Mouse (Mus musculus): ENCODE data around the gene Bora. TPM values are rescaled to one million over a fixed set of nuclear protein-coding genes. Genes with fewer than 3 reads are reported as not detected.

Gene Bora
- polyA plus RNA-seq, 1 experiment from 2014 or later: 77.7 TPM

GRCm38 (mm10) chr14:99099267-99099966 lies 53.4 kb downstream of the Bora start, which contains the start of the genes Pibf1 and Dis3:
Gene Pibf1, plus strand, starts transcription at chr14:99099424.
Gene Dis3, minus strand, starts transcription at chr14:99099770.
- peaks cover 13% of the 10 kb centered on the region for H3K4me1 ChIP-seq
- peak; percentile 100 for ATAC-seq (ENCODE audit: low FRiP score)
- peak within 1 kb of the TSS; percentile 89 for H3K9ac ChIP-seq
- no peaks in the 10 kb centered on the region for H3K27me3 ChIP-seq
- H3K27ac ChIP-seq: peak within 1 kb of the TSS; percentile 85
- H3K9me3 ChIP-seq: no peaks in the 10 kb centered on the region
- peak within 1 kb of the TSS; percentile 74 for H3K4me2 ChIP-seq
- under 1% methylated on average over 73 of the region's 73 CpGs for WGBS
- peaks cover 49% of the 10 kb centered on the region for H3K36me3 ChIP-seq (replicated peaks)
- H3K4me3 ChIP-seq (replicated peaks): peak within 1 kb of the TSS; percentile 94

GRCm38 (mm10) chr14:99099967-99100587 lies 54.1 kb downstream of the Bora start:
- Histone ChIP-seq H3K36me3 (replicated peaks) (peaks cover 48% of the 10 kb centered on the region), H3K9me3 (no peaks in the 10 kb centered on the region), H3K4me2 (peak overlapping the region; percentile 65), H3K4me1 (peaks cover 13% of the 10 kb centered on the region), H3K4me3 (replicated peaks) (peak overlapping the region; percentile 94), H3K9ac (peak overlapping the region; percentile 89), H3K27me3 (no peaks in the 10 kb centered on the region), H3K27ac (no peak overlapping the region)
- no peak for ATAC-seq (ENCODE audit: low FRiP score)
- WGBS: 7% methylated on average over 20 of the region's 20 CpGs

DNA sequence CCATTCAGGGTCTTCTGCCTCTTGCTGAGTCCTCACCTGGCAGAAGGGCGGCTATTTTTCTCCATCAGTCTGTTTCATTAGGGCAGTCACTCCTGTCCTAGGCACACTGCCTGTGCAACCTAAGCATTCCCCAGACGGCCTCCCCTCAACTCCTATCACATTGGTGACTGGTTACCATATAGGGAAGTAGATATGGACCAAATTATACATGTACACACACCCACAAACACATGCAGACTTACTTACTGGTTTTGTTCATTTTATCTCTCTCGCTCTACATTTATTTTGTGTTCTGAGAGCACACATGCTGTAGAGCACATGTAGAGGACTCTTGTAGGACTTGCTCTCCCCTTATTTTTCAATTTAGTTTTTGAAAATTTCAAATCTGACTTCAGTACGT lies 57.0 kb downstream of the Bora start:
- Histone ChIP-seq H3K9me3 (no peaks in the 10 kb centered on the region), H3K27me3 (no peaks in the 10 kb centered on the region), H3K4me1 (peaks cover 13% of the 10 kb centered on the region), H3K4me3 (replicated peaks) (no peak overlapping the region), H3K27ac (no peak overlapping the region), H3K4me2 (no peak overlapping the region), H3K9ac (no peak overlapping the region), H3K36me3 (replicated peaks) (peaks cover 41% of the 10 kb centered on the region)
- no peak for ATAC-seq (ENCODE audit: low FRiP score)
- 93% methylated on average over 4 of the region's 4 CpGs for WGBS

GRCm38 (mm10) chr14:99104542-99105123 lies 58.6 kb downstream of the Bora start:
- no peak overlapping the region for H3K9ac ChIP-seq
- H3K27me3 ChIP-seq: no peaks in the 10 kb centered on the region
- no peak overlapping the region for H3K27ac ChIP-seq
- peaks cover 53% of the 10 kb centered on the region for H3K36me3 ChIP-seq (replicated peaks)
- peaks cover 6% of the 10 kb centered on the region for H3K4me1 ChIP-seq
- no peak for ATAC-seq (ENCODE audit: low FRiP score)
- no peak overlapping the region for H3K4me2 ChIP-seq
- no peak overlapping the region for H3K4me3 ChIP-seq (replicated peaks)
- 94% methylated on average over 6 of the region's 6 CpGs for WGBS
- H3K9me3 ChIP-seq: no peaks in the 10 kb centered on the region

DNA sequence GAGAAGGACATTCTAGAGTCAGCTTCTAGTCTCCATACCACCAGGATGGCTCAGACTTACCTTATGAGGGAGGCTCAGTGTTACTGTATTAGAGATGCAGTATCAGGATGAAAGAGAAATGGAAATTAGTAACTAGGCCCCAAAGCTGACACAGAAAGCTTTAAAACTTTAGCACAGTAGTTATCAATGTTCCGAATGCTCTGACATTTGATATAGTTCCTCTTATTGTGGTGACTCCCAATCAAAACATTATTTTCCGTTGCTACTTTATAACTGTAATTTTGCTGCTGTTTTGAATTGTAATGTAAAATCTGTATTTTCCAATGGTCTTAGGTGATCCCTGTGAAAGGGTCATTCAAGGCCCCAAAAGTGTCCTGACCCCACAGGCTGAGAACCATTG lies 60.6 kb downstream of the Bora start:
- no peaks in the 10 kb centered on the region for H3K27me3 ChIP-seq
- H3K4me2 ChIP-seq: no peak overlapping the region
- no peak for ATAC-seq (ENCODE audit: low FRiP score)
- no peak overlapping the region for H3K27ac ChIP-seq
- peaks cover 61% of the 10 kb centered on the region for H3K36me3 ChIP-seq (replicated peaks)
- WGBS: 90% methylated on average over 2 of the region's 2 CpGs
- no peaks in the 10 kb centered on the region for H3K4me1 ChIP-seq
- H3K4me3 ChIP-seq (replicated peaks): no peak overlapping the region
- no peaks in the 10 kb centered on the region for H3K9me3 ChIP-seq
- H3K9ac ChIP-seq: no peak overlapping the region

DNA sequence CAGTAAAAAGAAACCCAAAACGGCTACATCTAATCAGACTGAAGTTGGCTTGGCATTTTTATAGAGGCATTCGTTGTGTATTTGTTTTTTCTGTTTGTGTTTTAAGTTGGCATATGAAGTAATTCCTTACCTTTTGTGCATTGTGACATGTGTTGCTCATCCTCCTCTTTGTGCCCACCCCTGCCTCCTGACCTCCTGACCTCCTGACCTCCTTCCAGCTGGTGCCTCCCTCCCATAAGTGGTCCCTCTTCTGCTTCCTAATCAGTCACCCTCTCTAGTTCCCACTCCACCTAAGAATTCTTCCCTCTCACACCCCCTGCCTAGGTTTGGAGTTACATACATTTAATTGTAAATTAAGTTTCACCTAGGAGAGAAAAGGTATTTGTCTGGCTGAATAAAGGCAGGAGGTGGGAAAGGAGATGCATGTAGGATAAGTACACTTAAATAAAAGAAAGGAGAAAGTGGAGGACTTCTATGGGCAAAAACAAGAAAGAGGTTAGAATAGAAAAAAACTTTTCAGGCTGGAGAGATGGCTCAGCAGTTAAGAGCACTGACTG lies 61.7 kb downstream of the Bora start:
- 86% methylated on average over 2 of the region's 2 CpGs for WGBS
- no peak for ATAC-seq (ENCODE audit: low FRiP score)
- Histone ChIP-seq H3K4me1 (no peaks in the 10 kb centered on the region), H3K27me3 (no peaks in the 10 kb centered on the region), H3K4me3 (replicated peaks) (no peak overlapping the region), H3K9me3 (no peaks in the 10 kb centered on the region), H3K36me3 (replicated peaks) (peaks cover 60% of the 10 kb centered on the region), H3K9ac (no peak overlapping the region), H3K4me2 (no peak overlapping the region), H3K27ac (no peak overlapping the region)

DNA sequence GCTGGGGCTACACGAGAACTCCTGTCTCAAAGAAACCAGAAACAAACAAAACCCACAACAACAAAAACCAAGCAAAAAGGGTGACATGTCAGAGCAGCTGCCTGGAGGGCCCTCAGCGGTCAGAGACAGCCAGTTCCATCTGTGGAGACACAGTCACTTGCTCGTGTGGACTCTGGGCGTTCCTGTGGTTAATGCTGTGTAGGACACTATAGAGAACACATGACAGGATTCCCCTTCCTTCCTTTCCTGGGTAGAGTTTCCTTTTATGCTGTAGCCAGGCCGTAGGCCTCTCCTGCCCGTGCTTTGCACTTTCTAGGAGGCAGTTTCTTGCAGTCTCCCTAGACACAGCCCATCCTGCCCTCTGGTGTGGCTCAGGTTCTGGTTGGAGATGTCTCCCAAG lies 62.7 kb downstream of the Bora start:
- Histone ChIP-seq H3K27me3 (no peaks in the 10 kb centered on the region), H3K36me3 (replicated peaks) (peaks cover 54% of the 10 kb centered on the region), H3K4me2 (no peak overlapping the region), H3K9me3 (no peaks in the 10 kb centered on the region), H3K27ac (no peak overlapping the region), H3K4me1 (no peaks in the 10 kb centered on the region), H3K4me3 (replicated peaks) (no peak overlapping the region), H3K9ac (no peak overlapping the region)
- WGBS: 92% methylated on average over 6 of the region's 6 CpGs
- no peak for ATAC-seq (ENCODE audit: low FRiP score)

- no peak overlapping the region for H3K27ac ChIP-seq
- no peak overlapping the region for H3K4me2 ChIP-seq
- H3K9me3 ChIP-seq: no peaks in the 10 kb centered on the region
- peaks cover 37% of the 10 kb centered on the region for H3K36me3 ChIP-seq (replicated peaks)
- H3K4me3 ChIP-seq (replicated peaks): no peak overlapping the region
- H3K9ac ChIP-seq: no peak overlapping the region
- H3K4me1 ChIP-seq: no peaks in the 10 kb centered on the region
- no peak for ATAC-seq (ENCODE audit: low FRiP score)
- H3K27me3 ChIP-seq: no peaks in the 10 kb centered on the region
- WGBS: 87% methylated on average over 4 of the region's 4 CpGs
Measured at GRCm38 (mm10) chr14:99117576-99117975, 71.6 kb downstream of the Bora start.

DNA sequence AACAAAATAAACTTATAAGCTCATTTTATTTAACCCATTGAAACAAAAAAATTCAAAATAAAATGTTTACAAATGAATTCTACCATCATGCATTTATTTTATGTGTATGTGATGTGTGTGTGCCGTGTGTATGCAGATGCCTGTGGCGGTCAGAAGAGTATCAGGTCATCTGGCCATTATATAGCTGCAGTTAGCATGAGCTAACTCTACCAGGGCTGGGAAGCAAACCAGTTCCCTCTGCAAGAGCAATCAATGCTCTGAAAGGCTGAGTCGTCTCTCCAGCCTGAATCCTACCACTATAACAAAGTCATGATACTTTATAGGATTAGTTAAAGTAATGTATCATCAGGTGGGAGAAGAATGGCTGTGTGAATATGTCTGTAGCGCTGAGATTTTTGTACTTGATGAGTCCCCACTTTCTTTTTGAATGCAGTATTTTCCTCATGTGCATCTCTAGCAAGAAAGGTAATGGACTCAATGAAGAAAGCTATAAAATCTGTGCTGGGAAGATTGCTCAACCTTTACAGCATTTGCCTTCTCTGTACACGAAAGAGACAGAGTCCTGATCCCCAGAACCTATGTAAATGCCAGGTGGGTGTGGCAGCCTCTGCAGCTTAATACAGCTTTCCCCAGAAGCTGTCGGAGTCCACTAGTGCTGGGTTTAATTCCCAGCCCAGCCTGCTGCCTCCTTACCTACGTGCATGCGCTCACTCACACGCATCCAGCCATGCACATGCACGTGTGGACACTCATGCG lies 75.7 kb downstream of the Bora start:
- ATAC-seq (ENCODE audit: low FRiP score): no peak
- 91% methylated on average over 11 of the region's 11 CpGs for WGBS
- H3K9ac ChIP-seq: no peak overlapping the region

DNA sequence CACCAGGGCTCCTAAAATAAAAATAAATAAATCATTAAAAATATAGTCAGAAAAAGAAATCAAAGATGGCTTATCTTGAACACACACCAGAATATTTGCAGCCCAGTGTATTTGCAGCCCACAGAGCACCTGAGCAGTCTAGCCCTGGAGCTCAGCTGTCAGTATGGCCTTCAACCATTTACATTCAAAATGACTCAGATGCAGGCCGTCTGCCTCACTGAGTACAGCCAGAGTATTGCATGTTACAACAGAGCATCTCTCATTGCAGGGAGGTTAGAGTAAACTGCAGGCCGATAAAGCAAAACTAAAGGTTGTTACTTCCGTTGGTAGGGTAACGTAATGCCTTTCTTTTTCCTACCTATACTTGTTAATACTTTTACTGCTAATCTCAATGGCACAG lies 78.1 kb downstream of the Bora start:
- Histone ChIP-seq H3K9ac (no peak overlapping the region), H3K4me3 (replicated peaks) (no peak overlapping the region), H3K27me3 (no peaks in the 10 kb centered on the region), H3K27ac (no peak overlapping the region), H3K36me3 (replicated peaks) (peaks cover 3% of the 10 kb centered on the region; the same call in 1 of the 2 replicates), H3K9me3 (no peaks in the 10 kb centered on the region), H3K4me2 (no peak overlapping the region), H3K4me1 (no peaks in the 10 kb centered on the region)
- ATAC-seq (ENCODE audit: low FRiP score): no peak
- WGBS: 85% methylated on average over 4 of the region's 4 CpGs

More for the DNA sequence above, 75.7 kb downstream of the Bora start:
- H3K4me1 ChIP-seq: no peaks in the 10 kb centered on the region
- no peaks in the 10 kb centered on the region for H3K27me3 ChIP-seq
- no peak overlapping the region for H3K4me2 ChIP-seq
- peaks cover 14% of the 10 kb centered on the region; the same call in 1 of the 2 replicates for H3K36me3 ChIP-seq (replicated peaks)
- no peak overlapping the region for H3K27ac ChIP-seq
- H3K9me3 ChIP-seq: no peaks in the 10 kb centered on the region
- H3K4me3 ChIP-seq (replicated peaks): no peak overlapping the region

Measured in forebrain, embryonic 12.5 days (tissue).